Mouse (Mus musculus) spleen, adult 2 months (tissue): ENCODE results near the gene Zbtb16.

ENCODE experiments used
- CTCF ChIP-seq: fragments of 200-500 bp; IDR thresholded peaks from 2 replicates; pipeline ENCODE4 v1.5.1; 2011; ENCODE audit warnings: mild to moderate bottlenecking, inconsistent platforms; ENCODE audit not compliant: insufficient read depth, insufficient read length, insufficient replicate concordance; ENCODE audit errors: extremely low read depth
- POLR2A ChIP-seq: fragments of 200-500 bp; IDR thresholded peaks from 2 replicates; pipeline ENCODE4 v1.6.1; 2011; ENCODE audit warnings: low read depth, low read length, inconsistent platforms

DNA sequence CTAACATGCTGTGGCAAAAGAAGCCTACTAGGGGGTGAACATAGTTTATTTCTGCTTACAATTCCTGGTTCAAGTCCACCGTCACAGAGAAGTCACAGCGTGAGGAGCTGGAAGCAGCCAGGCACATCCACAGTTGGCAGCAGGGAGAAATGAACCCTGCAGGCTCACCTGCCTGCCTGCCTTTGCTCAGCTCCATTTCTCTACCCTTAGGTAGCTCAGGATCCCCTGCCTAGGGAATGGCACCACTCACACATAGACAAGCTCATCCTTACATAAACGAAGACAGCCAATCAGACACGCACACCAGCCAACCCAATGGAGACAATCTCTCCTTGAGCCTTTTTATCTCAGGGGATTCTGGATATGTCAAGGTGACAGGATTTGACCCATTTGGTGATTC is 87.3 kb downstream of the Zbtb16 start:
- TF ChIP-seq POLR2A (no peak), CTCF (no peak)
